Mouse (Mus musculus) spleen, postnatal 4 days (tissue): ENCODE data around the gene Dock4.

Experiments used
- DNase-seq, 2 experiments: peaks; one replicate each; pipeline ENCODE4 v3.0.0; 2022; ENCODE audit warnings: low spot score in 2 of 2

The Dock4 gene

DNA sequence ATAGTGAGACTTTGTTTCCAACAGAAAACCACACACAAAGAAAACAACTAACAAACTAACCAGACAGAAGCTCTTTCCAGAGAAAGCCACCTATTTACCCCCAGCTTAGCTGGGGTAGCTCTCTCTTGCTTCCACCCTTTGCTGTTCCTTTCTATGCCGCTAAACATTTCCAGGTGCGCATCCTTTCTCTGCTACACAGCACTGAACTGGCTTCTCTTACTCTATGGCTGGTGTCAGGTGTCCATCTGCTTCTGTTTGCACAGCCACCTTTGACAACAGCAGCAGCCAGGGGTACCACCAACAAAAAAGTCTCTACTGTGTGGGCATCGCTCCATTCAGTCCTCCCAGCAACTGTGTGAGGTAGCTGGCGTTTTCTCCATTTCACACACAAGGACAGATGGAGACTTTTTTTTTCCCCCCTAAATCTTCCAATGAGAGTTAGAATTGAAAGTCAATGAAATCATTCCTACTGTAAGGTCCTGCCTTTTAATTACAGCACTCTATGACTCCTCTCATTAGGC lies 122.7 kb downstream of the Dock4 start:
- DNase-seq: no peak

DNA sequence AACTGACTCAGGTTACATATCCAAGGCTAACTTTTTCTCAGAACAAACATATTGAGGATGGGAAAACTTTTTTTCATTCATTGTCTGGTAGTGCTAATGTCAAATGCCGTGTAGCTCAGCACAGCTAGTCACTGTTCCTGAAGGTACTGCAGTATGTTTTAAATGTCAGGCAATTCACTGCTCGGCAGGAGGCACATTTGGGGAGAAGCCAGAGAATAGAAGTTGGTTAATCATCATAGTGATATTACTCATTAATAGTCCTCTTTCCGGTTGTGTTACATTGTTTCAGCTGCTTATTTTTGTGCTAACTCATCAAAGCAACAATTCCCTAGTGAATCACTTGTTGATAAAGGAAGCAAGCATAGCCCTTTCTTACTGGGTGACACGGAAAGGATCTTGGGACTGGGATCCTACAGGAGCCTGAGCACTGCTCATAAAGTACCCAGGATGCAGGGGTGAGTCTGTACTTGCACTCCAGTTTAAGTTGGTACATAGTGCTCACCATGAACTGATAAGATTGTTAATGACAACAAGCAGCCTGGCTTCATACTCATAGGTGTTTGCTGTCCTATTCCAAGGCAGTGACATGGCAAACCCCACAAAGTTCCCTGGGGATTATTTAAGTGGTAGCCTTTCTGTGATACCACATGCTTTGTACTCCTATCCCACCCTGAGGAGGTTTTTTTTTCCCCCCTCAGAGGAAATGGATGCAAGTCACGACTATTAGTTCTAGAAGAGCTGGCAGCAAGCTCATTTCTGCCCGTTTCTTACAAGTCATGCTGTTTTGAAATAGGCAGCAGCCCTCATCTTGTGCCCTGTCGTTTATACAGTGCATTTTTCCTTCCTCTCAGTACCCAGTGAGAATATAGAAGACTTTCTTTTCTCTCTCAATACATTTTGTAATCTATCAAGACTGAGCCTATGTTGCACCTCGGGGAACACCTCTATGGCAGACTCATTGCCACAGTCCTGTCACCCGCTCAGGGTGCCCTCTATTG lies 123.5 kb downstream of the Dock4 start:
- DNase-seq: no peak

DNA sequence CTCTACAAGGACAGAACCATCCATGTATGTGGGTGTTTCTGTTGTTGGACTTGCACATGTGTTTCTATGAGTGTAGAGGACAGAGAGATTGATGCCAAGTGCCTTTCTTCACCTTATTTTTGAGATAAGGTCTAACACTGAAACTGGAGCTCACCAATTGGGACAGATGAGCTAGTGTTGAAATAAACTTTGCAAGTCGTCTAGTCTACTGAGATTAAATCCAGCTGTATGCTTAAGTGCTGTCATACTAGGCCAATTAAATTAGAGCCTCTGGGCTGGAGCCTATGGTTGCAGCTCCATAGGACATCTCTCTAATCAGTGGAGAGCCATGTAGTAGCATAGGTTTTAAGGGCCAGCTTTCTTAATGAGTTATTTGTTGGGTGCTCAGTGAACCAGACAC lies 124.5 kb downstream of the Dock4 start:
- DNase-seq: no peak

DNA sequence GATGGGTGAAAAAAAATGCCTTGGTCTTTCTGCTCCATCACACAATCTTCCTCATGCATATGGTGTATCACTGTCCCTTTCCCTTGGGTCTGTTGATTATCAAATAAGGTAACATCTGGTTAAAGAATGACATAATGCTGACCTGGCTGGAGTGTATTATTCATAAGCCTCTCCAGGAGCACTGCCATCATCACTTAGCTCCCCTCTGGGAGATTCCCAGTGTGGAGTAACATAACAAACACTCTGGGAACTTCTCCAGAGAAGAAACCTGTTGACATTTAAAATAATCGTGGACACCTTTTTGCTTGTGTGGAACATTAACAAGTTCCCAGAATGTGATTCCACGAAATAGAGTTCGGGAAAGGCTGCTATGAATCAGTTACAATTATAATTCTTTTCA lies 128.3 kb downstream of the Dock4 start:
- DNase-seq: peak in 1 of 2 experiments; percentile 7

GRCm38 (mm10) chr12:40576749-40577148 lies 131.0 kb downstream of the Dock4 start:
- no peak for DNase-seq

- DNase-seq: no peak
Observed at GRCm38 (mm10) chr12:40580351-40580750, 134.6 kb downstream of the Dock4 start.

- no peak for DNase-seq
Observed at GRCm38 (mm10) chr12:40581037-40581436, 135.3 kb downstream of the Dock4 start.

- no peak for DNase-seq
Observed at GRCm38 (mm10) chr12:40582059-40582458, 136.3 kb downstream of the Dock4 start.

- no peak for DNase-seq
Observed at GRCm38 (mm10) chr12:40584526-40585289, 139.0 kb downstream of the Dock4 start.

- no peak for DNase-seq
Observed at GRCm38 (mm10) chr12:40585456-40586141, 139.8 kb downstream of the Dock4 start.

DNA sequence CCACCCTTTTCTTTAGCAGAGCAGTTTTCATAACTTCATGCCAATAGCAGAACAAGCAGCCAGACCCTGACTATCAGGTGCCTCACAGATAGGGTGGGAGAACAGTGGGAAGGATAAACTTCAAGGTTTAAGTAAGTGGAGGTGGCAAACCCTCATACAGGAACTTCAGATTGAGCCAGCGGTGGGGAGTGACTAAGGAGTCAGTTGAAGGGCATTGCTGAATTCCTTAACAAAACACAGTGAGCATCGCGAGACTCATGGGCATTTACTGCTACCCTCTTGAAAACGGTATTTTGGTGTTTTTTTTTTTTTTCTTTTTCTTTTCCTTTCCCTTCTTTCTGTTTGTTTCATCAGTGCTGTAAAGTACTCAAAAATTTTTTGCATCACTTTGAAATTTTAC lies 148.4 kb downstream of the Dock4 start:
- DNase-seq: no peak

GRCm38 (mm10) chr12:40595440-40595839 lies 149.7 kb downstream of the Dock4 start:
- no peak for DNase-seq

- DNase-seq: no peak
Observed at GRCm38 (mm10) chr12:40596020-40596419, 150.3 kb downstream of the Dock4 start.

- no peak for DNase-seq
Observed at GRCm38 (mm10) chr12:40596441-40596840, 150.7 kb downstream of the Dock4 start.

GRCm38 (mm10) chr12:40599952-40600351 lies 154.2 kb downstream of the Dock4 start:
- no peak for DNase-seq

GRCm38 (mm10) chr12:40605565-40605964 lies 159.8 kb downstream of the Dock4 start:
- no peak for DNase-seq

- DNase-seq: no peak
Observed at GRCm38 (mm10) chr12:40622926-40623325, 177.2 kb downstream of the Dock4 start.

- no peak for DNase-seq
Observed at GRCm38 (mm10) chr12:40626521-40626920, 180.8 kb downstream of the Dock4 start.

DNA sequence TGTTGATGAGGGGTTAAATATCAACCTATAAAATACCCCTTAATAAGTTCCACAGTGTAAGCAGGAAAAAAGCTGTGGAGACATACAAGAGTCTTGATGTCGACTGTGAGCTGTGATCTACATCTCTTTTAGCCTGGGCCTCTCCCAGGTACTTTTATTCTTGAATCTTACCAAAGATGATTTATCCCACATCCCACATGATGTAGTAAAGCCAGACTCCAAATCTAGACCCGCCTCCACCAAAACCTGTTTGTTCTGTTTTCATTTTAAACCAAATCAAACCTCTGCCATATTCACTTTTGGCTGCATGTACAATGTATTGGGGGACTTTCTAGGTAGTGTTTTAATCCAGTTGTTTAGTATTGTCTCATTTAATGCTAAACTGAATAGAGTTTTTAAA lies 187.5 kb downstream of the Dock4 start:
- no peak for DNase-seq

- DNase-seq: no peak
Observed at GRCm38 (mm10) chr12:40634169-40634568, 188.4 kb downstream of the Dock4 start.

DNA sequence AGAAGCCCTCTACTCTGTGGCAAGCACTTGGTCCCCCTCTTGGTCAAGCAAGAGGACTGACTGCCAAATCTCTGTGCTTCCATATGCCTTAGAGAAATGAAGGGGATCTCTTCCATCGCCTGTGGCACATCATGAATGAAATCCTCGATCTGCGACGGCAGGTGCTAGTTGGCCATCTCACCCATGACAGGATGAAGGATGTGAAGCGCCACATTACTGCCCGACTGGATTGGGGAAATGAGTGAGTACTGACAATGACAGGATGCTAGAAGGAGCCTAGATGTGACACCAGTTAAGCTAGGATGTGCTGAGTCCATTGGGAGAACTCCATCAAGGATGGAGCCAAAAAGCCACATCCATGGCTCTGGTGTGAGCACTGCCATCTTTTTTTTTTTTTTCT lies 190.2 kb downstream of the Dock4 start:
- DNase-seq: no peak

GRCm38 (mm10) chr12:40637427-40637826 lies 191.7 kb downstream of the Dock4 start:
- DNase-seq: no peak
